Mouse (Mus musculus) neural tube, embryonic 15.5 days (tissue): ENCODE data around the gene Nav3. TPM values are rescaled to one million over a fixed set of nuclear protein-coding genes. Genes with fewer than 3 reads are reported as not detected.

Source experiments
- ATAC-seq: fragments of 200-750 bp; cut with Nextera tagmentation; 2 replicates; pipeline ENCODE4 v1.8.0; 2017; ENCODE audit warnings: mild to moderate bottlenecking, moderate TSS enrichment, moderate library complexity; ENCODE audit not compliant: low FRiP score
- H3K27ac ChIP-seq: fragments of 300-500 bp; sonication (generic); replicated peaks from 2 replicates; pipeline ENCODE4 v1.5.1; 2015; ENCODE audit warnings: mild to moderate bottlenecking, inconsistent platforms
- H3K27me3 ChIP-seq: fragments of 300-500 bp; sonication (generic); replicated peaks from 2 replicates; pipeline ENCODE4 v1.6.1; 2015; ENCODE audit warnings: inconsistent platforms
- H3K36me3 ChIP-seq: fragments of 300-500 bp; sonication (generic); 2 replicates; pipeline ENCODE4 v1.6.1; 2015; ENCODE audit warnings: inconsistent platforms
- H3K4me1 ChIP-seq: fragments of 300-500 bp; sonication (generic); 2 replicates; pipeline ENCODE4 v1.6.1; 2015; ENCODE audit warnings: inconsistent platforms
- H3K4me2 ChIP-seq: fragments of 300-500 bp; sonication (generic); 2 replicates; pipeline ENCODE4 v1.6.1; 2015; ENCODE audit warnings: inconsistent platforms, mild to moderate bottlenecking, moderate library complexity
- H3K4me3 ChIP-seq: fragments of 300-500 bp; sonication (generic); replicated peaks from 2 replicates; pipeline ENCODE4 v1.5.1; 2015; ENCODE audit warnings: mild to moderate bottlenecking, inconsistent platforms
- H3K9ac ChIP-seq: fragments of 300-500 bp; sonication (generic); replicated peaks from 2 replicates; pipeline ENCODE4 v1.6.1; 2015; ENCODE audit warnings: mild to moderate bottlenecking, inconsistent platforms
- H3K9me3 ChIP-seq: fragments of 300-500 bp; sonication (generic); replicated peaks from 2 replicates; pipeline ENCODE4 v1.6.1; 2016; ENCODE audit warnings: inconsistent platforms
- WGBS: fragments of 180-500 bp; shearing (Covaris S2); methylation state at CpG from one replicate; pipeline ENCODE4 v1.1.7; 2015; ENCODE audit warnings: mixed read lengths; 5-methylcytosine and 5-hydroxymethylcytosine counted together
- polyA plus RNA-seq: library from polyadenylated mRNA; unstranded; fragments of >200 nt; fragmentation: Nextera tagmentation; extraction: Ambion mirVana; gene quantifications from 2 replicates; pipeline ENCODE4 v1.2.1, GENCODE M21; 2015

Nav3 gene
- polyA plus RNA-seq, 1 experiment from 2014 or later = 24.3 TPM

DNA sequence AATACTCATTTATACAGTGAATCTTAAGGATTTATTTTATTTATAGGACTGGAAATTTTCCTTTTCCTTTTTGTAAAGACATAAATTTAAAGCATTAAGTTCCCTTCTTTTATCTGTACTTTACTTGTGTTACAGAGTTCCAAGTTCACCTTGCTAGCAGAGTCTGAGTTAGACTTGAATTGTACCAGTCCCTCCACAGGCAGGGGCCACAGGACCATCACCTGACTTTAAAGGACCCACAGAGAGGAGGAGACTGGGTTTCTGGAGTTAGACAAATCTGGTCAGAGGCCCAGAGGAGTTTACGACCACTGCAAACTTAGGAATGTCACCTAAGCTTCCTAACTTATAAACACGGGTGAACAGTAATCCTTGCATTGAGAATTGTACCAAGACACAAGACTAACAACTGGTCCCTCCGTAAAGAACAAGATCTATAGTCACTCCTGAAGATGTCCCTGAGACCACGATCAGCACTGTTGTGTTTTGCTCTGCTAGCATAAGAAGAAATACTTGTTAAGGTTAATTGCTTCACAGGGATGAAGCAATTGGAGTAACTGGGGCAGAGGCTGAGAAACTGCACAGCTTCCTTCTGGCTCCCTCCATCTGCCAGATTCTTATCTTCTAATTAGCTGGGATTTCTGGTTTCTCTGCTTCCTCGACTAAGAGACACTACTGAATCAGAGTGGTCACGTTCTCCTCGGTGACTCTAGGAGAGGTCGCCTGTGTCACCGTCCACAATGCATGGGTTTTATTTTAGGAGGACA is 550.2 kb downstream of the Nav3 start:
- Histone ChIP-seq H3K9me3 (no peaks in the 10 kb centered on the region), H3K27me3 (no peaks in the 10 kb centered on the region), H3K4me2 (no peak overlapping the region), H3K27ac (no peak overlapping the region), H3K4me1 (peaks cover 3% of the 10 kb centered on the region; the same call in 1 of the 2 replicates), H3K36me3 (no peaks in the 10 kb centered on the region), H3K4me3 (no peak overlapping the region), H3K9ac (no peak overlapping the region)
- no peak for ATAC-seq
- 65% methylated on average over 9 of the region's 9 CpGs for WGBS

DNA sequence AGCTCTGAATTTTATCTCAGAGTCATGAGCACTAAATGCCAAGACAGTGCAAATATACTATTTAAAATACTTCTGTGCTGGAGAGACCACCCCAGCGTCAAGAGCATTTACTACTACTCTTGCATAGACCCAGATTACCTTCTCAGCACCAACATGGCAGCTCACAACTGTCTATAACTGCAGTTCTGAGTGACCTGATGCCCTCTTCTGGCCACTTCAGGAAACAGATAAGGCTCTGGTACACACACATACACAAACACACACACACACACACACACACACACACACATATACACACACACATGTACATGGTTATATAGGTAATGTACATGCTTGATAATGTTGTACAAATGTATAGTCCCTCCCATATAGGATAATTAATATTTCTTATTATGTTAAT is 551.2 kb downstream of the Nav3 start:
- H3K27me3 ChIP-seq = no peaks in the 10 kb centered on the region
- no peaks in the 10 kb centered on the region for H3K9me3 ChIP-seq
- no peaks in the 10 kb centered on the region for H3K36me3 ChIP-seq
- H3K4me2 ChIP-seq = no peak overlapping the region
- H3K4me3 ChIP-seq = no peak overlapping the region
- H3K9ac ChIP-seq = no peak overlapping the region
- 68% methylated on average over 1 of the region's 1 CpGs for WGBS
- no peak overlapping the region for H3K27ac ChIP-seq
- ATAC-seq = no peak
- H3K4me1 ChIP-seq = peaks cover 3% of the 10 kb centered on the region; the same call in 1 of the 2 replicates

DNA sequence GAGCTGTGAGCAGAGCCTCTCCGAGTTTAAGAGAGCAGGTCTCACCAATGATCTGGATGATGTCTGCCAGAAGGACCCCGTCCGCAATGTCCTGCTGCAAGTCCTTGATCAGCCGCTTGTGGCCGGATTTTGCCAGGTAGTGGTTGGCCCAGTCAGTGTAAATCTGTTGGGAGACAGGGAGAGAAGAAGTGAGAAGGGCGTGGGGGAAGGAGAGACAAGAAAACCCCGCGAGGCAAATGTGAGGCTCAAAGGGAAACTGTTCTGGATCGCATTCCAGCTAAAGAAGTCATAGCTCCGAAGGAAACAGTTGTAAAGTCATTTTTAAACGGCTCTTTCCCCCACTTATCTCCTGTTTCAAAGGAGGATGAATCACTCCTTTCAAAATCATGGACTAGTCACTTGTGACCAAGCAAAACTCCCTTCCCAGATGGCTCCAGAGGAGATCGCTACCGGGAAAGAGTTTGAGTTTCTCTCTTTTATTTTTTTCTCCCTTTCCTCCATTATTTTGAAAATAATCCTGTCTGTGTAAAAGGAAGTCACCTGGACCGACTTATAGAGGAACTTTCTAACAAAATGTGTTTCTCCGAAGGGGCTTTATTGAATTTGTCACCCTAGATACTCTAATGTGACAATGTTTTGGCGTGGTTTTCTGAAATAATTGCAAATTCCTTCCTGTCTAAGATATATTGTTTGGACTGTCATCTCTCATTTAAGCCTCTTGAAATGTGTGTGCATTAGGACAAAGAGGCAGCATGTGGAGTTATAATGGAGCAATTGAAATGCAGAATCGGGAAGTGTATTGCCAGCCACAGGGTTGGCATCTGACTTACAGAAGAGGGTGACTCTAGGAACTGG is 552.1 kb downstream of the Nav3 start:
- no peaks in the 10 kb centered on the region for H3K9me3 ChIP-seq
- no peaks in the 10 kb centered on the region for H3K36me3 ChIP-seq
- ATAC-seq = no peak
- 74% methylated on average over 17 of the region's 17 CpGs for WGBS
- no peak overlapping the region for H3K4me3 ChIP-seq
- no peak overlapping the region for H3K27ac ChIP-seq
- H3K27me3 ChIP-seq = no peaks in the 10 kb centered on the region
- H3K9ac ChIP-seq = no peak overlapping the region
- H3K4me2 ChIP-seq = no peak overlapping the region
- H3K4me1 ChIP-seq = peaks cover 3% of the 10 kb centered on the region; the same call in 1 of the 2 replicates

DNA sequence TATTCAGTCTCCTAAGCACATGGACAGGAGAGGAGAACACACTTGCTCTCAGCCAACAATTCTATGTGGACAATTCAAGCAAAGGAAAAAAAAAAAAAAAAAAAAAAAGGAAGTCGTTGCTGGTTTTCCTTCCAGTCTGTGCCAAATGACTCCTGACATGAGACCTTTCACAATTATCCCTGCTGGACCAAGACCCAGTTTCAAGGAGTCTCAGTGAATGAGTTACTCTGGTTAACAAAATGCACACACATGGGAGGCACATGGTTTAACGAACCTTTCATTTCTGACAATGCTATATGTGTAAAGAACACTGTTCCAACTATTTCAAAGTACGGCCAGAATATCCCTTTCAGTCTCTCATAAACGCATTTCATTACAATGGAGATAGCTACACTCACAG is 552.8 kb downstream of the Nav3 start:
- H3K27ac ChIP-seq = no peak overlapping the region
- peaks cover 3% of the 10 kb centered on the region; the same call in 1 of the 2 replicates for H3K4me1 ChIP-seq
- ATAC-seq = no peak
- H3K4me3 ChIP-seq = no peak overlapping the region
- WGBS = 83% methylated on average over 4 of the region's 4 CpGs
- H3K36me3 ChIP-seq = no peaks in the 10 kb centered on the region
- no peak overlapping the region for H3K4me2 ChIP-seq
- no peaks in the 10 kb centered on the region for H3K9me3 ChIP-seq
- H3K9ac ChIP-seq = no peak overlapping the region
- no peaks in the 10 kb centered on the region for H3K27me3 ChIP-seq

DNA sequence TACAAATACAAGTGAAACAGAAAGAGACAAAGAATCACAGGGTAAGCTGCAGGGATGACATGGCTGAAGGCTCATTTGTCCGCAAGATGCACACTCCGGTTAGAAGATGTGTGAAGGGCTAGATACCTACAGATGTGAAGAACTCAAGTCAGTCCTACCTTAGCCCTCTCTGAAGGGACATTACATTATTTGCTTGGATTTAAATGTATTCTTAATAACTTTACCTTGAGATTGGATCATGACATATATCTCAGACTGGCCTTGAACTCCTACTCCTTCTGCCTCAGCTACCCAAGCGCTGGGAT is 566.9 kb downstream of the Nav3 start:
- no peak overlapping the region for H3K9ac ChIP-seq
- H3K4me3 ChIP-seq = no peak overlapping the region
- 63% methylated on average over 3 of the region's 3 CpGs for WGBS
- no peak for ATAC-seq
- 0 out of 2 replicates have a peak, but pooled peaks cover 6% of the 10 kb centered on the region for H3K4me1 ChIP-seq
- no peaks in the 10 kb centered on the region for H3K27me3 ChIP-seq
- peak overlapping the region; percentile 38 for H3K27ac ChIP-seq
- H3K36me3 ChIP-seq = no peaks in the 10 kb centered on the region
- H3K9me3 ChIP-seq = no peaks in the 10 kb centered on the region
- no peak overlapping the region for H3K4me2 ChIP-seq

DNA sequence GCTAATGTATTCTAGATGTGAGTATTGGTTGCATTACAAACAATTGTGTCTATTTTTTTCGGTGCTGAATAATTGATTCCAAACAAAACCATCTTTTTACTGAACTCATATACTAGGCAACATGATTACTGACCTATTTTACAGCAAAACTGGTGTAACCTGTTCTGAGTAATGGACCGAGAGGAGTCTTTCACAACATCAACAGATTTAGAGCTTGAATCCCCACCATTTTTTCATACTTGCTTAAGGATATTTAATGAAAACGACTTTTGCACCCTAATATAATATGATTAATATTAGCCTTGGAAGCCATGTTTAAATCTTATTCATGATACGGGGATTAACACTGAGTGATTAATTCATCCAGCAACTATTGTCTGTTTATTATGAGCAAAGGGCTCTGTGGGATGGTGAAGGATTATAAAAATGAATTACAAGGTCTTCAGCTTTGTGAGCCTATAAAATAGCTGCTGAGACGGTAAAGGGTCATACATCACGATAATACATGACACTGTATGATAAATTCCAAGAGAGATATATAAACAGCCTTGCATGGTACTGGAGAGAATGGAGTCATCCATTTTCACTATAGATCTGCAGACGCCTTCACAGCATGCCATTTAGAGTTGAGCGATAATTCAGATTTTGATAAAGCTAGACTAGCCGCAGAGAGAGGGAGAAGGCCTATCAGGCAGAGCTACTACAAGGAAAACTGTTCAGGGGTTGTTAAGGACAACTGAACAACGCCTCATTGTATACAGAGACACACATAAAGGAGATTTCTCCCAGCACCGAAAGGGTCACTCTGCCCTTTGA is 567.4 kb downstream of the Nav3 start:
- no peak overlapping the region for H3K9ac ChIP-seq
- H3K36me3 ChIP-seq = no peaks in the 10 kb centered on the region
- H3K27ac ChIP-seq = peak overlapping the region; percentile 38
- ATAC-seq = peak; percentile 88
- no peak overlapping the region for H3K4me3 ChIP-seq
- WGBS = 47% methylated on average over 11 of the region's 11 CpGs
- H3K9me3 ChIP-seq = no peaks in the 10 kb centered on the region
- H3K4me2 ChIP-seq = no peak overlapping the region
- H3K4me1 ChIP-seq = 0 out of 2 replicates have a peak, but pooled peaks cover 6% of the 10 kb centered on the region
- H3K27me3 ChIP-seq = no peaks in the 10 kb centered on the region

DNA sequence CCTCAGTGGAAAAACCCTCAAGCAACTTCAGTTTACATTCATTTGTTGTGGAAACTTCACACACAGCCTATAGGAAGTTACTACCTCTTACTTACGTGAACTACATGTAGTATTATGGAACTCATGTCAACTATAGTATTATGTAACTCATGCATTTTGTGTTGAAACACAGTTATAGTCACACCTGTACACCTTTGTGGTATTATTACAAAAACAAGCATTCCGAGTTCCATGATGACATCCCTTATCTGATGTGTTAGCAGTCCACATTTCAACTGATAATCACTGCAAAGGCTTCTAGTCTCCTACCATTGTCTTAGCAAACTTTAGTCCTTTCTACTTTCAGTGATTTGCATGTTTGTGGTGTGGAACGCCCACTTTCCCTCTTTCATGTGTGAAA is 568.8 kb downstream of the Nav3 start:
- Histone ChIP-seq H3K36me3 (no peaks in the 10 kb centered on the region), H3K9ac (no peak overlapping the region), H3K4me2 (no peak overlapping the region), H3K4me1 (0 out of 2 replicates have a peak, but pooled peaks cover 6% of the 10 kb centered on the region), H3K9me3 (no peaks in the 10 kb centered on the region), H3K4me3 (no peak overlapping the region), H3K27me3 (no peaks in the 10 kb centered on the region), H3K27ac (no peak overlapping the region)
- no peak for ATAC-seq
- 87% methylated on average over 3 of the region's 3 CpGs for WGBS

DNA sequence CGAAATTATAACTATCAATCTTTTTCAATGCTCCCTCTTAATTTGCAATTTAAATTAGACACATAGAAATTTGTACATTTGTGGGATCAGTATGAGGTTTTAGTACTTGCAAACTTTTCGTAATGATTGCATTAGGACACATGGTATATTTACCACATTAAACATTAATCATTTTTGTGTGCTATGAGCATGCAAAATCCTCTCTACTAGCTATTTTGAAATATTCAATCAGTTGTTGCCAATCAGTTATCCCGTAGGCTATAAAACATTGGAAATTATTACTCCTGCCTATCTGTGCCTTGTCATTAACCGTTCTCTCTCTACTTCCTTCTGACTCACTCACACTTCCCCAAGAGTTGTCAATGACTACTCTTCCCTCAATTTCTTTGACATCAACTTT is 579.9 kb downstream of the Nav3 start:
- Histone ChIP-seq H3K4me1 (0 out of 2 replicates have a peak, but pooled peaks cover 4% of the 10 kb centered on the region), H3K27me3 (no peaks in the 10 kb centered on the region), H3K27ac (no peak overlapping the region), H3K36me3 (no peaks in the 10 kb centered on the region), H3K9me3 (no peaks in the 10 kb centered on the region), H3K4me2 (no peak overlapping the region), H3K4me3 (no peak overlapping the region), H3K9ac (no peak overlapping the region)
- ATAC-seq = no peak
- WGBS = 77% methylated on average over 4 of the region's 4 CpGs

DNA sequence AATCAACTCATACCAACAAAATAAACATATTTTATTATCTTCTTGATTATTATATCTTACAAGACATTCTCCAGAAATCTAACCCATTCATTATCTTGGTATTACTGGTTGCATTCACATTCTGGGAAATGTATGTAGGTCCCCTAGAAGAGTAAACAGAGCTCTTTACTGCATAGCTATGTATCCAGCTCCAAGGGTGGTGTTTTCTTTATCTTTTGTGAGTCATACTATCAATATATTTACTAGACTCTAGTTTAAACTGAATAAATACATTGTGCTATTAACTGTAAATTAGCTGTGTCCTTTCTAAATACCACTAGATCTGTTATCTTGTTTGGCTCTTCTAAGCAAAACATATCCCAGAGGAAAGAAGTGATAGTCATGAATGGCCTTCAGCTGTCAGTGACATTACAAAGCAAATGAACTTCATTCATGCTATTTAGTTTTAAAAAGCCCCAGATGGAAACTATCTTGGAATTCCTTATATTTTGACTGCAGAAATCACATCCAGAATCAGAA is 580.6 kb downstream of the Nav3 start:
- Histone ChIP-seq H3K27ac (no peak overlapping the region), H3K4me3 (no peak overlapping the region), H3K27me3 (no peaks in the 10 kb centered on the region), H3K4me2 (no peak overlapping the region), H3K36me3 (no peaks in the 10 kb centered on the region), H3K9me3 (no peaks in the 10 kb centered on the region), H3K4me1 (0 out of 2 replicates have a peak, but pooled peaks cover 4% of the 10 kb centered on the region), H3K9ac (no peak overlapping the region)
- ATAC-seq = no peak

DNA sequence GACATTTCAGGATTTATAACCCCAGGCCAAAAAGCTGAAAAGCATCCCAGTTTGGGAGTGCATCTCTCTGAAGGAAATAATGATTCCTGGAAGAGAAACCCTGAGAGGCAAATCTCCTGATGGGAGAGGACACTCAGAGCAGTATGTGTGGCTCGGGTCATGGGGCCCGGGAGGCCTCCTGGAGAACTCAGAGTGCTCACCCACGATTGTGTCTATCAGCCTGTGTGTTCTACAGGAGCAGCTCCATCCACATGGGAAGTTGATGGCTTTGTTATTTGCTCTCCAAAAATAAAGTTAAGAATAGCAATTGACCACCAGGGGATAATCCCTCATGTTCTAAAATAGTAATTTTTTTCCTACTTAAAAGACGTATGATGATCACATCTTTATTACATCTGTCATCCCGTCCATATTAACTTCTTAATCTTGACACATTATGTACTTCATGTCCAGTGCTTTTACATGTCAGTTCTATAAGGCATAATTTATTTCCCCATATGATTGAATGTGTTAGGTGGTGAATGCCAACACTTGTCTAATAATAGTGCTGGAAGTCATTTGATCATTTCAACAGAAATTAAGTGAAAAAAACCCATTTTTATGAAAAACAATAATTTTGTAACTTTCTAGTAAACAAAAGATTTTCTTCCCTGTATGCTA is 581.2 kb downstream of the Nav3 start:
- no peak overlapping the region for H3K9ac ChIP-seq
- 48% methylated on average over 5 of the region's 5 CpGs for WGBS
- 0 out of 2 replicates have a peak, but pooled peaks cover 4% of the 10 kb centered on the region for H3K4me1 ChIP-seq
- no peak for ATAC-seq
- H3K27ac ChIP-seq = no peak overlapping the region
- no peaks in the 10 kb centered on the region for H3K27me3 ChIP-seq
- H3K9me3 ChIP-seq = no peaks in the 10 kb centered on the region
- H3K4me3 ChIP-seq = no peak overlapping the region
- no peak overlapping the region for H3K4me2 ChIP-seq
- H3K36me3 ChIP-seq = no peaks in the 10 kb centered on the region

DNA sequence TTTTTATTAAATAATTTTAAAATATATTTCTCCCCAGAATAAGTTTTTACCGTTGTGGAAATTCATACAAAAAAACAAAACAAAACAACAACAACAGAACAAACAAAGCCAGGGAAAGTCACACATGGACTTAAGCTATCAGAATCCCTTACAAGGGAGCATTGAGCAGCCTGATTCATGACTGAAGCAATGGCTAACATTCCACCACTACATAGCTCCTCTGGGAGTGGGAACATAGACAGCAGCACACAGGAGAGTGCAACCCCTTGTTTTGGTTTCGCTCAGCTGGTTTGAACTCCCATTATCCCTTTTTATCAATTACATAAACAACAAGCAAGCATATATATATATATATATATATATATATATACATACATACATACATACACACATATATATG is 589.9 kb downstream of the Nav3 start:
- 67% methylated on average over 2 of the region's 2 CpGs for WGBS
- Histone ChIP-seq H3K27me3 (no peaks in the 10 kb centered on the region), H3K4me2 (no peak overlapping the region), H3K9ac (no peak overlapping the region), H3K9me3 (no peaks in the 10 kb centered on the region), H3K36me3 (no peaks in the 10 kb centered on the region), H3K27ac (no peak overlapping the region), H3K4me3 (no peak overlapping the region), H3K4me1 (peaks cover 6% of the 10 kb centered on the region; the same call in 1 of the 2 replicates)
- no peak for ATAC-seq
